Mouse (Mus musculus) erythroid progenitor cell, adult 5-6 weeks (primary cell): ENCODE data around the gene Ddx10. TPM values are rescaled to one million over a fixed set of nuclear protein-coding genes. Genes with fewer than 3 reads are reported as not detected.

Source experiments
- ATAC-seq: replicated peaks from 2 replicates; pipeline ENCODE4 v1.8.0; 2016; ENCODE audit warnings: moderate number of reproducible peaks, mild to moderate bottlenecking, moderate TSS enrichment, inconsistent platforms; ENCODE audit not compliant: poor library complexity, low FRiP score, severe bottlenecking
- total RNA-seq, 2 experiments: library from RNA; stranded (forward) in 1 of 2; stranded (reverse) in 1 of 2; fragments of 150-400 nt in 1 of 2; fragments of 186-747, 209-891 nt in 1 of 2; gene quantifications; 2 replicates each; pipeline versions ENCODE4 v1.2.3 to v1.2.4; 2015 to 2017; ENCODE audit warnings: low replicate concordance in 2 of 2

The Ddx10 gene
- total RNA-seq, 2 experiments from 2014 or later = 3.4 to 14.7 TPM

- ATAC-seq = no peak
Measured at GRCm38 (mm10) chr9:53055306-53055705, 192.5 kb downstream of the Ddx10 start.

Other genes starting within 250 kb of the Ddx10 start
- not detected in 2 replicates for gene Exph5, start 53.6 kb upstream of the Ddx10 start, total RNA-seq (2015; ENCODE audit: low replicate concordance)
- not detected in 2 replicates for gene Exph5, start 53.6 kb upstream of the Ddx10 start, total RNA-seq (2017; ENCODE audit: low replicate concordance)
- 0.72 and 2.1 TPM in 2 replicates for gene Kdelc2, start 136.0 kb upstream of the Ddx10 start, total RNA-seq (2015; ENCODE audit: low replicate concordance)
- gene Kdelc2, start 136.0 kb upstream of the Ddx10 start, total RNA-seq (2017; ENCODE audit: low replicate concordance) = 0.15 TPM in 1 of 2 replicates, not detected in the other
- gene 4930550C14Rik, start 154.3 kb upstream of the Ddx10 start, total RNA-seq (2015; ENCODE audit: low replicate concordance) = 1.4 TPM in 1 of 2 replicates, not detected in the other
- not detected in 2 replicates for gene 4930550C14Rik, start 154.3 kb upstream of the Ddx10 start, total RNA-seq (2017; ENCODE audit: low replicate concordance)